8 mouse cellular contexts compared by ENCODE assay signal in the genomic region with DNA sequence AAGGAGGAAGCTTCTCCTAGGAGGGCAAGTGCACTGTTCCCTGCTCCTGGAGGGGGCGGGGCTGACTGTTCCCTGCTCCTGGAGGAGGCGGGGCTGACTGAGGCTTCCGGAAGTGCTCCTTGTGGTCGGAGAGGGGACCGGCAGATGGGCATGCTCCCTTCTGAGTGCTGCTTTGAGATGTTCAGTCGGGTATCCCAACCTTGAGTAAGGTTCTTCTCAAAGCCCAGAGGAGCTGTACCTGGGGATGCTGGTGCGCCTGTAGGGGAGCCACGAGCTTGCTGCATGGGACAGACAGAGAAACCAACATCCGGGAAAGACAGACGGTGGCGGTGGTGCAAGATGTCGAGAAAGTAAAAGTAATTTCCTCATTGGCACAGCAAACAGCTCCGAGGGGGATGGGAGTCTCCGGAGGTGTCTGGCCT.
DNase-seq lines count a peak whose midpoint lies in the region; ATAC-seq and TF ChIP-seq lines count a peak whose summit lies in the region.

No protein-coding gene starts in this region.

- 0 out of 2 replicates have a peak, but pooled peaks have one; percentile 38 for ATAC-seq in forebrain, embryonic 15.5 days (replicated peaks)
- 0 out of 2 replicates have a peak, but pooled peaks have one; percentile 46 for ATAC-seq in hindbrain, embryonic 12.5 days (ENCODE audit: low FRiP score)
- ATAC-seq in limb, embryonic 14.5 days (ENCODE audit: low FRiP score, low read depth) = no peak
- peak; percentile 74; the same call in 1 of the 2 replicates for ATAC-seq in midbrain, embryonic 12.5 days (ENCODE audit: low FRiP score, low read depth)

- no peaks in the 10 kb centered on the region for H3K27me3 ChIP-seq in forebrain, embryonic 15.5 days
- H3K27me3 ChIP-seq in hindbrain, embryonic 12.5 days = no peaks in the 10 kb centered on the region
- H3K27me3 ChIP-seq in limb, embryonic 14.5 days (ENCODE audit: control insufficient read depth, insufficient read depth, low read length) = no peaks in the 10 kb centered on the region
- no peaks in the 10 kb centered on the region for H3K27me3 ChIP-seq in midbrain, embryonic 12.5 days

- 15% methylated on average over 14 of the region's 14 CpGs for WGBS in forebrain, embryonic 15.5 days
- WGBS in hindbrain, embryonic 12.5 days = 8% methylated on average over 14 of the region's 14 CpGs
- WGBS in limb, embryonic 14.5 days = 10% methylated on average over 14 of the region's 14 CpGs
- WGBS in midbrain, embryonic 12.5 days = 8% methylated on average over 14 of the region's 14 CpGs

- H3K27ac ChIP-seq in forebrain, embryonic 15.5 days (replicated peaks) = no peak overlapping the region
- H3K27ac ChIP-seq in hindbrain, embryonic 12.5 days = no peak overlapping the region
- H3K27ac ChIP-seq in limb, embryonic 14.5 days (replicated peaks; ENCODE audit: low read depth, low read length) = no peak overlapping the region
- no peak overlapping the region for H3K27ac ChIP-seq in midbrain, embryonic 12.5 days (replicated peaks)

- no peaks in the 10 kb centered on the region for H3K36me3 ChIP-seq in forebrain, embryonic 15.5 days
- no peaks in the 10 kb centered on the region for H3K36me3 ChIP-seq in hindbrain, embryonic 12.5 days
- H3K36me3 ChIP-seq in limb, embryonic 14.5 days (ENCODE audit: control insufficient read depth, insufficient read depth, low read length) = no peaks in the 10 kb centered on the region
- H3K36me3 ChIP-seq in midbrain, embryonic 12.5 days = no peaks in the 10 kb centered on the region

- DNase-seq in CD4-positive helper T cell, adult 2 months (ENCODE audit: low read depth, low spot score) = peak; percentile 60
- DNase-seq in adrenal gland, postnatal 14 days = peak; percentile 82
- DNase-seq in limb, embryonic 14.5 days (ENCODE audit: low spot score) = peak; percentile 40
- peak; percentile 60 for DNase-seq in thymus, postnatal 0 days (ENCODE audit: low spot score)
- no peak for DNase-seq in adipocyte (ENCODE audit: low spot score)

- H3K4me1 ChIP-seq in forebrain, embryonic 15.5 days = no peaks in the 10 kb centered on the region
- peaks cover 5% of the 10 kb centered on the region; the same call in 1 of the 2 replicates for H3K4me1 ChIP-seq in hindbrain, embryonic 12.5 days
- peaks cover 3% of the 10 kb centered on the region; the same call in 1 of the 2 replicates for H3K4me1 ChIP-seq in limb, embryonic 14.5 days (ENCODE audit: control insufficient read depth, insufficient read depth, low read length)
- peaks cover 9% of the 10 kb centered on the region for H3K4me1 ChIP-seq in midbrain, embryonic 12.5 days

- TF ChIP-seq POLR2A in limb, embryonic 14.5 days (IDR thresholded peaks at IDR 0.05; ENCODE audit: borderline replicate concordance, extremely low read depth, insufficient read depth, insufficient read length) = no peak

- H3K4me3 ChIP-seq in forebrain, embryonic 15.5 days = peak overlapping the region; percentile 33
- peak overlapping the region; percentile 30 for H3K4me3 ChIP-seq in hindbrain, embryonic 12.5 days
- peak overlapping the region; percentile 32 for H3K4me3 ChIP-seq in limb, embryonic 14.5 days (replicated peaks; ENCODE audit: low read length)
- peak overlapping the region; percentile 38 for H3K4me3 ChIP-seq in midbrain, embryonic 12.5 days

- H3K9ac ChIP-seq in forebrain, embryonic 15.5 days (replicated peaks) = no peak overlapping the region
- 0 out of 2 replicates have a peak overlapping the region, but pooled peaks have one; percentile 38 for H3K9ac ChIP-seq in hindbrain, embryonic 12.5 days
- H3K9ac ChIP-seq in limb, embryonic 14.5 days (ENCODE audit: low read depth, low read length, severe bottlenecking) = peak overlapping the region; percentile 41; the same call in 1 of the 2 replicates
- peak overlapping the region; percentile 39; the same call in 1 of the 2 replicates for H3K9ac ChIP-seq in midbrain, embryonic 12.5 days (replicated peaks)

- no peaks in the 10 kb centered on the region for H3K9me3 ChIP-seq in forebrain, embryonic 15.5 days
- no peaks in the 10 kb centered on the region for H3K9me3 ChIP-seq in hindbrain, embryonic 12.5 days (replicated peaks)
- no peaks in the 10 kb centered on the region for H3K9me3 ChIP-seq in limb, embryonic 14.5 days (ENCODE audit: control insufficient read depth, low read length)
- no peaks in the 10 kb centered on the region for H3K9me3 ChIP-seq in midbrain, embryonic 12.5 days

- H3K4me2 ChIP-seq in forebrain, embryonic 15.5 days (replicated peaks) = peak overlapping the region; percentile 40
- H3K4me2 ChIP-seq in hindbrain, embryonic 12.5 days (replicated peaks) = peak overlapping the region; percentile 56
- peak overlapping the region; percentile 52 for H3K4me2 ChIP-seq in limb, embryonic 14.5 days (replicated peaks; ENCODE audit: low read depth, low read length, severe bottlenecking)
- H3K4me2 ChIP-seq in midbrain, embryonic 12.5 days (replicated peaks) = peak overlapping the region; percentile 57
